Mouse (Mus musculus): ENCODE measurements around the gene Cic.
A peak's percentile ranks its signal among the peaks of the same experiment; 100 is the strongest.

Gene Cic

GRCm38 (mm10) chr7:25282731-25283211, 15.3 kb downstream of the Cic start:
- DNase-seq (ENCODE audit: inconsistent ontology term): peak; percentile 51

DNA sequence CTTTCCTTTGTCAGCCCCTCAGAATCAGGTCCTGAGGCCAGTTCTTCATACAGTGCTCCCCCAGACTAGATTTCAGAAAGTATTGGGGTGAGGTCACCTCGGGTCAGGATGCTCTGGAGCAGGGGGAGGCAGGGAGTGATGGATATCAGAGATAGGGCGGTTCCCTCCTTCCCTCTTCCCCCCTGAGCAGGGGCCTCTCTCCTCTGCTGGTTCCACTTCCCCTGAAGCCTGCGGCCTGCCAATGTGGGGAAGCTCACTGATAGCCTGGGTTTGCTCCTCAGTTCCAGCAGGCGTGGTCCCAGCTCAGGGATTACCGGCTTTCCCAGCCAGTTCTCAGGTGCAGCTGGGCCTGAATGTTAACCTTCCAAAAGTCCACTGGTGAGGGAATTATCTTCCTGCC, 16.1 kb downstream of the Cic start:
- DNase-seq (ENCODE audit: inconsistent ontology term): no peak

GRCm38 (mm10) chr7:25284171-25284570, 16.7 kb downstream of the Cic start:
- no peak for DNase-seq (ENCODE audit: inconsistent ontology term)

DNA sequence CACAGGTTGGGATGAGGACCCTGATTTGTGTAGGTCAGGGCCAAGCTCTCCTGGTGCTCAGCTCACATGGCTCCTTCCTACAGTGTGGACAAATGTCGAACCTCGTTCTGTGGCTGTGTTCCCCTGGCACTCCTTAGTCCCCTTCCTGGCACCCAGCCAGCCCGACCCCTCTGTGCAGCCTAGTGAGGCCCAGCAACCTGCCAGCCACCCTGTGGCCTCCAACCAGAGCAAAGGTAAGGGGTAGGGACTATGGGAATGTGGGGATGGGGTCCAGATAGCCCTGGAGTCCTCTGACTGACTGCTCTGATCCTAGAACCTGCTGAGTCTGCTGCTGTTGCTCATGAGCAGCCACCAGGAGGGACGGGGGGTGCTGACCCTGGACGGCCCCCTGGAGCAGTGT, 17.3 kb downstream of the Cic start:
- DNase-seq (ENCODE audit: inconsistent ontology term): no peak

DNA sequence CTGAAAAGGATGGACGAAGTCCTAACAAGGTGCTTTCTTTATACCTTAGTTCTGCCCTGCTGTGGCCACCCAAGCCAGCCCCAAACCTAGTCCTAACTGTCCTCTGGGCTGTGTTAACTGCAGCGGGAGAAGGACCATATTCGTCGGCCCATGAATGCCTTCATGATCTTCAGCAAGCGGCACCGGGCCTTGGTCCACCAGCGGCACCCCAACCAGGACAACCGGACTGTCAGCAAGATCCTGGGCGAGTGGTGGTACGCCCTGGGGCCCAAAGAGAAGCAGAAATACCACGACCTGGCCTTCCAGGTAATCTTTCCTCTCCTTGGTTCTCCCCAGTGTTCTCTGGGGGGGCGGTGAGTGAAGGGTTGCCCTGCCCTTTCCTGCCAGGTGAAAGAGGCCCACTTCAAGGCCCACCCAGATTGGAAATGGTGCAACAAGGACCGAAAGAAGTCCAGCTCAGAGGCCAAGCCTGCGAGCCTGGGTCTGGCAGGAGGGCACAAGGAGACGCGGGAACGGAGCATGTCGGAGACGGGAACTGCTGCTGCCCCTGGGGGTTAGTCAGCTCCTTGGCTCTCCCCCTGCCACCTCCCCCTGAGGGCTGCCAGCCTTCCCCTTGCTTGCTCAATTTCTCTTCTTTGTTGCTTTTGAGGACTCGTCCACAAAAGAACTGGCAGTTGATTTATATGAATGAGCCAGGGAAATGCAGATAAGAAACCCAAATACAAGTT, 18.2 kb downstream of the Cic start:
- DNase-seq (ENCODE audit: inconsistent ontology term): no peak

DNA sequence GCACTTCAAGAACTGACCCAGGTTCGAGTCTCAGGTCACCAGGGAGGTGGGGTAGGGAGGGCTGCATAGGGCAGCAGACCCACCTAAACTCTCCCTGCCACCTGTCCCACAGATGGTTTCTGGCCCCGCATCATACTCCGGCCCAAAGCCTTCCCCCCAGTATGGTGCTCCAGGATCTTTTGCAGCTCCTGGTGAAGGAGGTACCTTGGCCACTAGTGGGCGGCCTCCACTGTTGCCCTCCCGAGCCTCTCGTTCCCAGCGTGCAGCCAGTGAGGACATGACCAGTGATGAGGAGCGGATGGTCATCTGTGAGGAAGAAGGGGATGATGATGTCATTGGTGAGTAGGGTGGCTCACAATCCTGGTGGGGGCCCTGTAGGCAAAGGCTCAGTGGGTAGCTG, 19.5 kb downstream of the Cic start:
- no peak for DNase-seq (ENCODE audit: inconsistent ontology term)

- DNase-seq (ENCODE audit: inconsistent ontology term): no peak
These were observed 20.5 kb downstream of the Cic start for GRCm38 (mm10) chr7:25288011-25288410.

GRCm38 (mm10) chr7:25288721-25289120, 21.2 kb downstream of the Cic start:
- DNase-seq (ENCODE audit: inconsistent ontology term): no peak

- no peak for DNase-seq (ENCODE audit: inconsistent ontology term)
These were observed 22.4 kb downstream of the Cic start for GRCm38 (mm10) chr7:25289925-25290324.

DNA sequence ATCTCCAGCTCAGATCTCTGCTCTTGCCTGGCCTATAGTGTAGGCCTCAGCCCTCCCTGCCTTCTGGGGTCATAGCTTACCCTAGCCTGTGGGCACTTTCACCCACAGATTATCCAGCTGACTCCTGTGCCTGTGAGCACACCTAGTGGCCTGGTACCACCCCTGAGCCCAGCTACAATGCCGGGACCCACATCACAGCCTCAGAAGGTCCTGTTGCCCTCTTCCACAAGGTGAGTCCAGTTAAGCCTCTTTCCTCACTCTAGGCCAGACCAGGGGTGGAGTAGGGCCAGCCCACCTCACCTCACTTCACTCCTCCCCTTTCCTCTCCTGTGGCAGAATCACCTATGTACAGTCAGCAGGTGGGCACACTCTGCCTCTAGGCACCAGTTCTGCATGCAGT, 23.0 kb downstream of the Cic start:
- DNase-seq (ENCODE audit: inconsistent ontology term): no peak

DNA sequence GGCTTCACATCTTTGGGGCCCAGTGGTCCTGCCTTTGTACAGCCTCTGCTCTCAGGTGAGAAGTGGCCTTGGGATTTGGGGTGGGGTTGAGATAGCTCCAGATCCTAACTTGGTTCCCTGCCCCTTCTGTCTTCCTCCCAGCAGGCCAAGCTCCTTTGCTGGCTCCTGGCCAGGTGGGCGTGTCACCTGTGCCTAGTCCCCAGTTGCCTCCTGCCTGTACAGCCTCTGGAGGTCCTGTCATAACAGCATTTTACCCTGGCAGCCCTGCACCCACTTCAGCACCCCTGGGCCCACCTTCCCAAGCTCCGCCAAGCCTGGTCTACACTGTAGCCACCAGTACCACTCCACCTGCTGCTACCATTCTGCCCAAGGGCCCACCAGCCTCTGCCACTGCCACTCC, 23.4 kb downstream of the Cic start:
- no peak for DNase-seq (ENCODE audit: inconsistent ontology term)

DNA sequence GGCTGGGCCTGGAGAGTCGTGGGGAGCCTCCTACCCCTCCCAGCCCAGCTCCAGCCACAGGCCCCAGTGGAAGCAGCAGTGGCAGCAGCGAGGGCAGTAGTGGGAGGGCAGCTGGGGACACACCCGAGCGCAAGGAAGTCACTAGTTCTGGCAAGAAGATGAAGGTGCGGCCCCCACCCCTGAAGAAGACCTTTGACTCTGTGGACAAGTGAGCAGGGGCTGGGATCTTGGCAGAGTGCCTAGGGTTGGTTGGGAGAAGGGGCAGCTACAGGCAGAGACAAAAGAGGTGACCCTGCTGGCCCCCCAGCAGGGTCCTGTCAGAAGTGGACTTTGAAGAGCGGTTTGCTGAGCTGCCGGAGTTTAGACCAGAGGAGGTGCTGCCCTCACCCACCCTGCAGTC, 24.6 kb downstream of the Cic start:
- no peak for DNase-seq (ENCODE audit: inconsistent ontology term)

GRCm38 (mm10) chr7:25293191-25293739, 25.8 kb downstream of the Cic start:
- DNase-seq (ENCODE audit: inconsistent ontology term): no peak

DNA sequence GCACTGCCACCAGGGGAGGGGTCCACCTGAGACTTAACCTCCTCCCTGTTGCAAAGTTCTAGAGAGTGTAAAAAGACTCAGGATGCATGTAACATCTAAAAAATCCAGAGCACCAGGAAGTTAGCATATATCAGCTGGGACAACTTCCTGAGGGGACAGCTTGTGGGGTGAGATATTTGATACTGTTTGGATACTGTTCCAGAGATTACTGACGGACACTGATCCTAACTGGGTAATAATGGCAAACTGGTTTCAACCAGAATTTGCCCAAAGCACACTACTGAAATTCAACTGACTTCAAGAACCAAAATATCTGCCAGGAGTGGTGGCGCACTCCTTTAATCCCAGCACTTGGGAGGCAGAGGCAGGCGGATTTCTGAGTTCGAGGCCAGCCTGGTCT, 27.0 kb downstream of the Cic start:
- no peak for DNase-seq (ENCODE audit: inconsistent ontology term)

DNA sequence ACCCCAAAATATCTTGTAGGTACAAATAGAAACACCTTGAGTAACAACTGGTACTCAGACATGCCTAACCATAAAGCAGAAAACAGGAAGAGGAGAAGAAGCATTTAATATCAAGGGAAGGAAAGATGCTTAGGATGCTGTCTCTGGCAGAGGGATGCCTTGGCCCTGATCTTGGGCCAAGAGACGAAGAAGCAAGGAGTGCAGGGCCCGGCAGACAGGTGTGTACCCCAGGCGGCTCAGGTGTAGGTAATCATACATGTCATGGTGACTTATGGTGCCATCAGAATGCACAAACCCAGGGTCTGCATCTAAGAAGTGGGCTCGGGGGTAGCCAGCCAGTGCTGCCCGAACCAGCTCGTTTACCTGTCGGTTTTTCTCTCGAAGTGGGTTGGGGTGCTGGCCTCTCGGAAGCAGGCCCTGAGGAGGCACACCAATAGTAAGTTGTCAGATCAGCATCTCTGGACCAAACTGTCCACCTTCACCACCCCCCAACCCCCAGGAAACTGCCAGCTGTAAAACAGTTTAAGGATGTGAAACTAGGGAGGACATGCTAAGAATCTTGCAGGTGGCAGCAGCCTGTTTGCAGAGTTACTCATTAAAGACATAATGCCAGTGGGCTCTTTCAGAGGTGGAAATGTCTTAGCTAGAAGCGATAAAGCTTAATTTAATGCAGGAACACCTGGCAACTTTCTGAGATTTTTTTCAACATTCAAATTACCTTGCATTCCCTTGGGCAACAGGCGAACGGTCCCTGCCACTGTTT, 27.6 kb downstream of the Cic start:
- no peak for DNase-seq (ENCODE audit: inconsistent ontology term)

DNA sequence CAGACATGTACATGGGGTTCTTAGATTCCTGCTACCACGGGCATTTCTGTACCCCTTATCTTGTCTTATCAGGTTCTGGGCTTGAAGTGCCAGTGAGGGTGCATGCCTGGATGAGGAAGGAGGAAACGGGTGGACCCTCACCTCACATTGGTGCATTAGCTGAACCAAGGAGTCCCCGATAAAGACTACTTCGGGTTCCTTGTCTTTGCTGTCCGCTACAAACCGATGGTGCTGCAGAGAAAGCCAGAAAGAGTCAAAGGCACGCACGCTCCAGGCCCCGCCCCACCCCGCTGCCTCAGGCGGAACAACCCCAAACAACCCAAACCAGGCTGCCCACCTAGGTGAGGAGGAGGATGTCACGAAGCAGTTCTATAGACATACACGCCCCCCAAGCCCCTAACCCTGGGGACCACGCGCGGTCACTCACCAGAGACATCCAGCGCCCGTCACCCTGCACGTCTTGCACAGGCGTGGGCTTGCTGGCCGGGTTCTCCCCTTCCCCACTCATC, 29.5 kb downstream of the Cic start:
- peak; percentile 43 for DNase-seq (ENCODE audit: inconsistent ontology term)

DNA sequence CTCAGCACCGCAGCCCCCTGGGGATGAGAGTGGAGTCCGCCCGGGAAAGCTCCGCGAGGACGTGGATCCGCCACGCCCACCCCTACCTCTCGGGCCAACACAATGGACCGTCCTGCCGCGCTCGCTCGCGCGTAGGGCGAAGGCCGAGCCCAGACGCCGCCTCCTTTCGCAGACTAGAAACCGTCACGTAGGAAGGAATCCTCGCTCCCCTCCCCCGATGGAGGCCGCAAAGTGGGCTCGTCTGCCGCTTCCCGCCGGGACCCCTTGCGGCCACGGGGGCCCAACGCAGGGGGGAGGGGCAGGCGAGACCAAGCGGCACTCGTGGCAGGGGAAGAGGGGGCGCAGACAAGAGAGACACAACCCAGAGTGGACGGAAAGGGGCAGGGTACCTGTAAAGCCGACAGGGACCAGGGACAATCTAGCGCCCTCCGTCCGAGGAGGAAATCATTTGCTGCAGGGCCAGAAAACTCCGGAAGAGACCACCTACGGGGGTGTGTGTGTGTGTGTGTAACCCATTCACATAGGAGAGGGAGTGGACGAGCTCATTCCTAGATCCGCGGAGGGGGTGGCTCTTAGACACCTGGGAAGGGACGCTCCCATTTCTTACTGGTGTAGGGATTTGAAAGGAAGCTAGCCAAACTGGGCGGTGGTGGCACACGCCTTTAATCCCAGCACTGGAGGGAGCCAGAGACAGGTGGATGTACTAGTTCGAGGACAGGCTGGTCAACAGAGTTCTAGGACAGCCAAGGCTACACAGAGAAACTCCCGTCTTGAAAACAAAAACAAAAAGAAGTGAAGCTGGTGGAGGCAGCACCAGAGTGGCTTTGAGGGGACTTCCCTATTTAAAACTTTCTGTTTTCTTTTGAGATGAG, 30.2 kb downstream of the Cic start, which contains the start of gene Pafah1b3:
Gene Pafah1b3 (minus strand): TSS at position 533 of the 872 bp plus-strand sequence.
- DNase-seq (ENCODE audit: inconsistent ontology term): peak; percentile 93

- peak; percentile 57 for DNase-seq (ENCODE audit: inconsistent ontology term)
These were observed 33.6 kb downstream of the Cic start, which contains the start of gene Prr19 for GRCm38 (mm10) chr7:25301063-25301462. TSS of gene Prr19 (plus strand) at chr7:25301411.

DNA sequence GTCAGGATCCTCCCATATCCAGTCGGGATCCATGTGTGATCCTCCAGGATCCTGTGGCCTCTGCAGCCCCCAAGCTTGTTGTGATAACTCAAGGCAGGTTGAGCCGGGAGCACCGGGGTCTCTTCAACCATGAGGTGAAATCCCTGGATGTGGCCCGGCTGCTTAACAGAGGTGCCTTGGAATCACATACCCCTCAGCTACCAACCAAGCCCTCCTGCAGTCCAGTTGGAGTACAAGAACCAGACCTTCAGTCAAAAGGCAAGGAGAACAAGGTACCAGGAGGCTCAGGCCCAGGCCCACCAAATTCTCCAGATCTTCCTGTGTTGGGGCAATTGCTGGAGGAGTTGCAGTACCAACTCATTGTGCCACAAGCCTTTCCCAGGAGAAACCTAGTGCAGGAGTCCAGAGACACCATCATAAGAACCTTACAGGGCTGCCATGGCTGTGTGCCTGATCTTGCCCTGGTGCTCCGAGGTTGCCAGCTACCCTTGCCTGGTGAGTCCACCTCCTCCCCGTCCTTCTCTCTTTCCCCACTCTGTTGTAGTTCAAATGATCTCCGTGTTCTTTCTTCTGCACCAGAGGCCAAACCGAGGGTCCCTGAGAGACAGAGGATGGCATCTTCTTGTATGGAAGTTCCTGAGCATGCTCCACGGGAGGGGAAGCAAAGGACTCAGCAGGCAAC, 35.6 kb downstream of the Cic start:
- no peak for DNase-seq (ENCODE audit: inconsistent ontology term)

DNA sequence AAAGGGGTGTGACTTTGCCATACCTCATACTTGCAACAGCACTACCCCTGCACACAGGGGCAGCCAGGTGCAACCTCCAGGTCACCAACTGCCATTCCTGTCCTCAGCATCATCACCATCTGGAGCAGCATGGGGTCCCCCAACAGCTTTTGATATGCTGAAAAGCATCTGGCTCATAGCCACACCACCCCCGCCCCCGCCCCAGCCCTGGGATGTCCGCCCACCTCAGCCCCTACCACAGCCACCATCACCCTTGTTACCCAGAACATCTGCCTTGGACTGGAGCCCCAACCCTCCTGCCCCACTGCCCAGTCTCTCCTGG, 36.1 kb downstream of the Cic start:
- DNase-seq (ENCODE audit: inconsistent ontology term): no peak

GRCm38 (mm10) chr7:25305481-25305880, 38.0 kb downstream of the Cic start:
- no peak for DNase-seq (ENCODE audit: inconsistent ontology term)
